Mouse (Mus musculus): ENCODE results near the gene Cnfn. TPM values are rescaled to one million over a fixed set of nuclear protein-coding genes. Genes with fewer than 3 reads are reported as not detected.

The Cnfn gene
- total RNA-seq, 2 experiments from 2014 or later = not detected

DNA sequence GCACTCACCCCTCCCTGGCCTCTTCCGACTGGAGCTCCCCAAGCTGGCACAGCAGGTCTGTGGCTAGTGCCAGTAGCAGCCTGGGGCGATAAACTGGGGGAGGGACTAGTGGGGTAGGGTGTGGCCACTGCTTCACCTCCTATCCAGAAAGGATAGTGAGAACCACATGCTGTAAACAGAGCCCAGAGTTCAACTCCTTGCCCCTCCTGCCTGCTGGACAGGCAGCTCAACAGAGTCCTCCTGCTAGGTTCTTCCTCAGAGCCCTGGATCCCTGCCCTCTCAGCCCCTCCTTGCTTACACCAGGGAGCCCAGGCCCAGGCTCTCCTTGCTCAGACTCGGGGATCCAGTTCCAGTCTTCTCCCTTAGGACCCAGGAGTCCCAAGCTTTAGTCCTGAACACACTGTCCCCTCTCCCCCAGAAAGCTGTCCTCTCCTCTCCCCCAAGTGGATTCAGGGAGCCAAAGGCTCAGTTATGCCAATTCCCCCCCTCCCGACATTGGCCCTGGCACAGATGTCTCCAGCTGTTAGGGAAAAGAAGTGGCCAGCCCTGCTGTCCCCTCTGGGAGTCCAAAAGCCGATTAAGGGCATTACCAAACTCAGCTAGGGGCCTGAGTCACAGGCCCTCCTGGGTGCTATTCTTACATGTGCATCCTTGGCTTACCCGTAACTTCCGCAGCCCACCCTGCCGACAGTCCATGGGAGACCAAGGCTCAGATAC, 20.7 kb upstream of the Cnfn start:
- DNase-seq (ENCODE audit: low spot score in 2 of 2) = no peak

DNA sequence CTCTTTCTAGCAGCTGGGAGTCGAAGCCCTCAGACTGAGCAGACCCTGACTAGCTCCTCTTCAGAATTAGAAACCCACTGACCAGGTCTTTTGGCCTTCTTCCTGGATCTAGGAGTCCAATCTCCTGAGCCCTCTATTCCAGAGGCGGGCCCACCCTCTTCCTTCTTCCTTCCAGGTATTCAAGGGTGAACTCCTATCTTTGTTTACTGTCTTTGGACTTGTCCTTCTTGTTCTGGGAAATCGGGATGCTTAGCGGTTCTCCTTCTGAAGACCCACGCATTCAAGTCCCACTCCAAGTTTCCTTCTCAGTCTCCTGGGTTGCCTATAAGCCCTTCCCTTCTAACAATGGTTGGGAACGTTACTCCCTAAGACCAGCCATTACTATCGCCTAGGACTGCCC, 19.4 kb upstream of the Cnfn start:
- DNase-seq (ENCODE audit: low spot score in 2 of 2) = no peak

DNA sequence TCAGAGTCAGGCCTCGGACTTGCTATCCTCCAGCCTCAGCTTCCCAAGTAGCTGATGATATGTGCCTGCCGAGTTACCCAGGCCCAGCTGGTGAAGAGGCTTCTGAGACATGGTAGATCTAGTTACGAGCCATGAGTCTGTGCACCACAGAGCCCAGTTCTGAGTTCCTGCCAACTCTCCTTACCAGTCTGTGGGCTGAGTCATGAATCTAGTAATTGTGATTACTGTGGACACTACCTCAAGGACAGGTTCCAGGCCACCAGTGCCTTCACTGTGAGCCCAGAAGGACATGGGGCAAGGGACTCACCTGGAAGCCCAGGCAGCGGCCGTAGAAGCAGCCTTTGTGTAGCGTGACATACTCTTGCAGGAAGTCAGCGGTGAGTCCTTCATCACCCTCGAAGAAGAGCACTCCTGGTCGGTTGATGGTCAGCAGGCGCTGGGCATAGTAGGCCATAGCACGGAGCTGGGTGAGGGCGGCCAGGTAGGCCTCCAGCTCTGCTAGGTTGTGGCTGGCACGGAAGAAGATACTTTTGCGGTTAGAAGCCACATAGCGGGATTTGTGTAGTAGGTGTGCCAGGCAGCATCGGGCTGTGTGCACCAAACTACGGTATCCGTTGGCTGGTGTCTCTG, 18.4 kb upstream of the Cnfn start:
- no peak for DNase-seq (ENCODE audit: low spot score in 2 of 2)

DNA sequence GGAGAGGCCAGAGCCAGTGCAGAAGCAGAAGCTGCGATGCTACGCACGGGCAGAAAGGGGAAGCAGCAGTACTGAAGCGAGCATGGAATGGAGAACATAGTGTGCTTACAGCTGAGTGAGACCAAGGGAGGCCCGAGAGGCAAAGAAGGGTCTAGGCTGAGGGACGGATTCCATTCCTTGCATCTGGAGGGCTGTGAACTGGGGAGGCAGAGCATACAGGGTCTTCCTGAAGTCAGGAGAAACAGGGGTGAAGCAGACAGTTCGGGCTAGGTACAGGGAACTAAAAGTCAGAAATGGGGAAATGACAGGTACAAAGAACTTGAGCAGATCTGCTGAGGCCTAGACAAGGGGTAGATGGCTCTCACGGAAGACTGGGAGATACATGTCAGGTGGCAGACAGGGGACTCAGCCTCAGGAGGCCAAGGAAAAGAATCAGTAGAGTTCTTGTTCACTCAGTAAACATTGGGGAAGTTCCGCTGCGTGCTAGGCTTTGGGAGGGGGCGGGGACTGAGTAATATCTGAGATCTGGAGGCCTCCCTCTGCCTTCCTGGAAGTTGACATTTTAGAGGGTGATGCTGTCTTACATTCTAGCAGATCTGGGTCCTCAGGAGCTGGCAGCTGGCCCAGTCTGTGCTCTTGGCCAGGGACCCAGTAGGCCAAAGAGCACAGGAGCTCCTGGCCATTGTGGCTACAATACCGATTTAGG, 16.5 kb upstream of the Cnfn start:
- DNase-seq (ENCODE audit: low spot score in 2 of 2) = no peak

DNA sequence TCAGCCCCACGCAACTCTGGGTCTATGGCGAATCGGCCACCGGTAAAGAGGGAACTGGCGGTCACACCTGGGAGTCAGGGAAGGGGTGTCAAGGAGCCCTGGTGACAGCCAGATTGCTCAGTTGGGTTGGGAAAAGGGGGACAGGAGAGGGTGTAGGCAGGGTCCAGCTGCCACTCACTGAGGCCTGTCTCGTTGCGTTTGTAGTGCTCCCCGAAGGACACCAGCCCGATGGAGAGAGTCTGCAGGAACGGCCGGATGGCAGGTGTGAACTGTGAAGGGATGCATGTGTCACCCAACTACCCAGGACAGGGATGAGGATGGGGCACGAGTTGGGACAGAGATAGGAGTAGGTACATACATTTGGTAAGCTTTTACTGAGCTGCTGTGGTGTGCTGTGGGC, 15.7 kb upstream of the Cnfn start:
- DNase-seq (ENCODE audit: low spot score in 2 of 2) = no peak

DNA sequence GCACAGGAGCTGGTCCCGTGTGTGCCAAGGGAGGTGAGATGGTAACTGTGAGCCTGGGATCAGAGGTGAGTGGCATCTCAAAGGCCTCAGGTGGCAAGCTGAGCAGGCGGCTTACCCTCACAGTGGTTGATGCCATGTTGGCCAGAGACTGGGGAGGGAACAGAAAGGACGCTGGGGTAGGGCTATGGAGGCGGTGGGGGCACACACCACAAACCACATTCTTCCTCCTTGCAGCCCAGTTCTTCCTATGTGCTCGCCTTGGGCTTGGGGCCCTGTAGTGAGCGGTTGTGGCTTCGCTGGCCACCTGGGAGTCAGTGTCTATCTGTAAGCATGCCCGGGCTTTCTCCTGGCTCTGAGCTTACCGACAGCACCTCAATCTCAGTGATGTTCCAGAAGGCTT, 15.3 kb upstream of the Cnfn start:
- DNase-seq (ENCODE audit: low spot score in 2 of 2) = no peak

DNA sequence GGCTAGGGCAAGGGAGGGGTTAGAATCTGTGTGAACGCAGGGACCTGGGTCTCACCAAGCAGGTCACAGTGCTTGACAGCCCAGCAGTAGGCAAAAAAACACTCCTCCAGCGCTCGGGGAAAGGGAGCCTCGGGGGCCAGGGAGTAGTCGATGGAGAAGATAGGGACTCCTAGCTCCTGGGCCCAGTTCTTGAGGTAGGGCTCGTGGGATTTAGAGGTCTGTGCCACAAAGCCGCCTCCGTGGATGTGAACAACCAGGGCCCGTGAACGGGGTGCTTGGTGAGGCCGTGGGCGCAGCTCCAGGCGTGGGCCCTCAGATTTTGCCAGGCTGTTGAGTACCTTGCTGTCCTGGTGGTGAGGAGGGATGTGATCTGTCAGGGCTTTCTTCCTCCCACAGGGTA, 14.8 kb upstream of the Cnfn start:
- DNase-seq (ENCODE audit: low spot score in 2 of 2) = no peak

DNA sequence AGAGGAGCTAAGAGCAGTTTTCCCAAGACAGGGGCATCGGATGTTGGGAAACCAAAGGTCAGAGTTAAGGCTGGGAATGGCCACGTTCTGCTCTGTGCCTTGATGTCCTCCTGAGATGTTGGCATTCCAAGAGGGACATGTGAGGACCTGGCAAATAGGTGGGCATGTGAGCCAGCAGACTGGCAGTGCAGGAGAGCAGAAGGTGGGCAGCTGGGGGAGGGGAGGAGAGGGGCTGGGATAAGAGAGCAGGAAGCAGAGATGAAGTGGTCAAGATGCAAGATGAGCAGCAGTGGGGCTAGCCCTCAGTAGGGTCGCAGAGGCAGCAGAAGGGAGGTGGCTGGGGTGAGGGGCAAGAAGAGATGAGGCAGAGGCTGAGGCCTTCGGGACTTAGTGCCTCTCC, 14.4 kb upstream of the Cnfn start:
- DNase-seq (ENCODE audit: low spot score in 2 of 2) = no peak

DNA sequence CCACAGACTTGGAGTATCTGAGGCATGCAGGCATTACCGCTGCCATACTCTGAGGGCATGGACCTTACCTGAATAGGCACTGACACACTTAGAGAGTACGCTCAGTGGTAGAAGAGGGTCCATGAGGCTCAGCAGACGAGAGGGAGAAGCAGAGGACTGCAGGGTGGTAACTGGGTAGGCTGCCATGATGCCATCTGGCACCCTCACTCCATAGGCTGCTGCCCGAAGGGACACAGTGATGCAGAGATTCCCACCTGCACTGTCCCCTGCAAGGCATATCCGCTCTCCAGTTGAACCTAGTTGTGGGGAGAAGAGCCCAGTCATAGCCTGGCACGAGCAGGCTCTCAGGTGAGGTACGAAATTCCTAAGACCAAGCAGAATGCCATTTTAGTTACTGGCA, 13.9 kb upstream of the Cnfn start:
- DNase-seq (ENCODE audit: low spot score in 2 of 2) = no peak

DNA sequence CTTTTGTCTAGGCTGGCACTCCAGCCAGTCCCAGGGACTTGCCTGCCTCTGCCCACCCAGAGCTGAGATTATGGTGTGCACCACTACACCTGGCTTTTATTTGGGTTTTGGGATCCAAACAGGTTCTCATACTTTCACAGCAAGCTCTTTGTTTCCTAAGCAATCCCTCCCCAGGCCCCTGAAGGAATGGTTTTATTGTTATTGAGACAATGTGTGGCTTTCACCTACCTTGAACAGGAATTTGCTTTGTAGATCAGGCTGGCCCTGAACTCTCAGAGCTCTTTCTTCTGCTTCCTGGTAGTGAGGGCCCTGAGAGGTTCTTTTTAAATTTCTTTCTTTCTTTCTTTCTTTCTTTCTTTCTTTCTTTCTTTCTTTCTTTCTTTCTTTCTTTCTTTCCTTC, 13.0 kb upstream of the Cnfn start:
- DNase-seq (ENCODE audit: low spot score in 2 of 2) = no peak

DNA sequence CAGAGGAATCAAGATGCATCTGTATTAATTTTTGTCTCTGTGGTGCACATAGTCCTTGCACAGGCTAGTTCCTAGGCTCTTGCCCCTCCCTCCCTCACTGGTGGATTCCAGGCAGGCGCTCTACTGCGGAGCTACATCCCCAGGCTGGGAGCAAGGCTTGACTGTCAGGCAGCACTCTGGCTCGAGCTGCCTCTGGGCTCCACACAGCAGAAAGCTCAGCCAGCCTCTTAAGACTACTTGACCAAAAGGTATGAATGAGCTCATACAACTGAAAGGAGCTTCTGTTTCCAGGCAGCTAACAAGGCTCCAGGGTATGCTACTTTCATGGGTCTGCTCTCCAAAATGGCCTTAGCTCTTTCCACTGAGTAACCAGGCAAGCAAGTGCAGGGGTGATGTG, 11.8 kb upstream of the Cnfn start:
- no peak for DNase-seq (ENCODE audit: low spot score in 2 of 2)

DNA sequence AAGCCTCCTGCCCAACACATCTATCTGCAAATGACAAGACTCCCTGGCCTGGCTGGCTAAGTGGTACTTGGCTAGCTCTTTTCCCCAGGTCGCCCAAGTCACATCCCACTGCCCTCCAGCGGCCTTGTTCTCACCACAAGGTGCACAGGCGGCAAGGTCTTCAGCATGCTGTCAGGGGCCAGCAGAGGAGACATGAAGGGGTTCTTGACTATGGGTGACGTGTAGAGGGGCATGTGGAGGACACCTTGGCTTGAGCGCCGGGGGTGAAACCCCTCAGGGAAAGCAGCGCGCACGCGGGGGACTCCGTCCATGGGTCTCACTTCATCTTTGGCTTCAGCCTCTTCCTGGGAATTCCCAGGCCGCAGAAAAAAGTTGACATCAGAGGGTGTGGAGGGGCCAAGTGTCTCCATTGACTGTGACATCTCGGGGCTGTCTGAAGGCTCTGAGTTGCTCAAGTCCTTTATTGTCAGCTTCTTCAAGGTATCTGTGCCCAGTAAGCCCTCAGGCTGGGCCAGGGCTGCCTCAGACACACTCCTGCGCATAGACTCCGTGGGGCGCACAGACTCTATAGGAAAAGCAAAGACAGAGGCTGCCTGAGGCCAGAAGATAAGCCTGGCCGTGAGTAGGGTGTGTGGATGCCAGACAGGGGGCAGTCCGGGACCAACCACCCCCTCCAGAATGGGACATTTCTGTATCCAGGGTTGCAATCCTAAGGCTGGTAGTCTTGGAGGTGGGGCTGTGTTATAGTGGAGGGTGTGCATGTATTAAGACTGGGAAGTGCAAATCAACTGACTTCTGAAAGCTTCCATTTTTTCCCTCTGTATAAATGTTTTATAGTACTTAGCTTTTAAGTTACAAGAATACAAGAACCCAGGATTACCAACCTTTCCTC, 11.1 kb upstream of the Cnfn start:
- DNase-seq (ENCODE audit: low spot score in 2 of 2) = no peak

DNA sequence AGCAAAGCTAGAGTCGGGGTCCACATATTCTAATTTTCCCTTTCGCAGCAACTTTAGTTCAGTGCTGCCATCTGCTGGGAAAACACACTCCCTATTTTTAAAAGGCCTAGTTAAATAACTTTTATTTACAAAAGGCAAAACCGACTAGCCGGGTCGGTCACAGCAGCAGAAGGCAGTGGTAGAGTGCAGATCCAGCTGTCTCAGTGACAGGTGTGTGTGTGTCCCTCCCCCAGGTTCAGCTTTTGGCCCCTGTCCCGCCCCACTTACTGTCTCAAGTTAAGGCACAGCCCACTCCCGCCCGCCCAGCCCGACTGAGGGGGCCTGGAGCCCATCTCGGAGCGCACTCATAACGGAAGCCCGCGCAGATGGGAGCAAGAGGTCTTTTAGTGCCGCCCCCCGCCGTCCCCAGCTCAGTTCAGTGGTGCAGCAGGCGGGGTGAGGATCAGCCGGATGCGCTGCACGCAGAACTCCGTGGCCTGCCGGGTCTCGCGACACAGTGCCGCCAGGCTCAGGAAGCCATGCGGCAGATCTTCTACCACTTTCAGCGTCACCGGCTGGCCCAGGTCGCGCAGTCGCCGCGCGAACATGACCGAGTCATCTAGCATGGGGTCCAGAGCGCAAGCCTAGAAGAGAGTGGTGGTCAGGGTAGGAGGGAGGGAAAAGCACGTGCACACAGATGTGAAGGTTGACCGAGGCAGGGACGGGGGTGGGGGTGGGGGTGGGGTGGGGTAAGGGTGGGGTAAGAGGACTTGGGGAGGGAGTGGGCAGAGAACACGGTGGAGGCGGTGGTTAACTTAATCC, 10.2 kb upstream of the Cnfn start:
- no peak for DNase-seq (ENCODE audit: low spot score in 2 of 2)

DNA sequence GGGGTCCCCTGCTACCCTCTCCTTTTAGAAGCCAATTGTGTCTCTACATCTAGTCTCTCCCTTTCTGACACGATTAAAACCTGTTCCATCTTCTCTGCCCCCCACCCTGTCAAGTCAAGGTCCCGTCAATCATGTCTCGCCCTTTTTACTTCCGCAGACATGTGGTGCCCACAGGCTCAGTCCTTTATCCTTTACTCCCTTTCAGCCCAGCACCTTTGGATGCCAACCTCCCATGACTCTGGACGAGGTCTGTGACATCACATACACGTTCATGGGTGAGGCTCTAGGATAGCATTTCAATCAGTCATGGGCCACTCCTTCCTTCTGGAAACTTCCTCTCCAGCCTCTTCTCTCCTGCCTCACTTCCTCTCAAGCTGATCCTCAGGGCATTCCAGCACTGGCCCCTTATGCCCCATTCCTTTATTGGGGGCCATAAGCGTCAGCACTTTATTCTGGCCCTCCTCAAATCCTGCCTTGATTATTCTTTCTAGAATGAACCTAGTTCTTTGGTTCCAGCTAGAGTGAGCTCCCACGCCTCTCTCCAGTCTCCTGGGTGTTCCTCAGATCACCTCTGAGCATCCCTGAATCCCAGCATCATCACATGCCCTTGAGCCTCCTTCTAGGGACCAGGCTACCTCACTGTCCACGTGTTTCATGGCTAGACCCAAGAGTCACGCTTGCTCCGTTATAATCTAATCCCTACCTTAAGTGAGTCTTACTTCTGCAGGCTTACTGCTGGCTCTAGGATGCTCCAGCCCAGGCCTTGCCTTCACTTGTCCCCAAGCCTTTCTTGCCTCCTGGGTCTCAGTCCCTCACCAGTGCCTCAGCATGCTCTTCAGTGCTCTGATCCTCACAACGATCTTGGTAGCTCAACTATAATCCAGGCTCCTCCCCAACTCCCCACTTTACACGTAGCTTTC, 8.9 kb upstream of the Cnfn start:
- DNase-seq (ENCODE audit: low spot score in 2 of 2) = no peak

DNA sequence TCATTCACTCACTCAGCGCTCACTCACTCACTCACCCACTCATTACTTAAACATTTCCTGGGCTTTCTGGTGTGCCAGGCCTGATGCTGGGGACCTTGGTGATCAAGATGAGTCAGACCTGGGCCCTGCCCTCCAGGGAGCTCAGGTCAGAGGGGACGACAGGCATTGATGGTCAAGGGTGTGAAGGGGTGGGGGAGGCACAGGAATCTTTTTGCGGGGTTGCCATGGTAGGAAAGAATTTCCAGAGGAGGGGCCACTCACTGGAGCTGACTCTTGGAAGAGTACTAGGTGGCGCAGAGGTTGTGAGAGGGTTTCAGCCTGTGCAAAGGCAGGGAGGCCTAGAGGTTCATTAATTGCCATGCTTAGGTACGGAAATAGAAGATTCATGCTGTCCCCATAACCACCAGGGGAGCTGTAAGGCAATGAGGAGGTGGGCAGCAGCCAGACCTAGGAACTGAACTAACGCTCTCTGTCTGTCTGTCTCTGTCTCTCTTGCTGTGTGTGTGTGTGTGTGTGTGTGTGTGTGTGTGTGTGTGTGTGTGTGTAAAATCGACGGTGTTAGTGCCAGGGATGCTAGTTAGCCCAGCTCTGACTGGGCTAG, 7.7 kb upstream of the Cnfn start:
- DNase-seq (ENCODE audit: low spot score in 2 of 2) = no peak

DNA sequence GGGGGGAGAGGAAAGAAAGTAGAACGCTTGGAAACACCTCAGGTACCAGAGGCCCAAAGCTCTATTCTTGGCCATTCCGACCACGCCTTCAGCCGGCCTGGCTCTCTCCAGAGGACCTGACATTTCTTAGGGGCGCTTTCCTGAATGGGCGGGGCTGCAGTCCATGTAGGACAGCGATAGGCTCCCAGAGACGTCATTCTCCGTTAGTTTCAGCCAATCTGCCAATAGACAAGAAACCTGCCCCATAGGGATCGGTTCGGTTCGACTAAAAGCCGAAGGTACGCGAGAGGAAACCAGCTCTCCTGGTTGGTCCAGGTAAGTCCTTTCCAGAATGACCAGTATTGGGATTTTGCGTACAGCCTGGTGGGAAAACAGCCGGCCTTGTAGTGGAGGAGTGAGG, 7.0 kb upstream of the Cnfn start:
- peak; percentile 69 to 73 for DNase-seq (ENCODE audit: low spot score in 2 of 2)

DNA sequence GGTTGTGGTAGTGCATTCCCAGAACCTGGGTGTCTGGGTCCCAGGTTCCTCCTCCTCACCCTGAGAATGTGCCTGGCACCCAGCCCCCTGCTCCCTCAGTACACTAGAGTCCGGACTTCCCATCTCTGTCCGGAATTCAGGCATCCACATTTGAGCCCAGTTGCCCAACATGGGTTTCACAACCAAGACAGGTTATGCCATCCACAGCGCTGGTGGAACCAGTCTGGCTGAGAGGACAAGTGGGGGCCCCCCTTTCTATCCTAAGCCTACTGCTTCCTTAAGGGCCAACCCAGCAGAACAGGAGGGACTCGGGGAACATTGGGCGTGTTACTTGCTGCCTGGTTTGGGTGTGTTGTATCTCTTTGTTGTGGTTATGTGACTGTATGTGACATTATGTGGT, 2.9 kb upstream of the Cnfn start:
- no peak for DNase-seq (ENCODE audit: low spot score in 2 of 2)

DNA sequence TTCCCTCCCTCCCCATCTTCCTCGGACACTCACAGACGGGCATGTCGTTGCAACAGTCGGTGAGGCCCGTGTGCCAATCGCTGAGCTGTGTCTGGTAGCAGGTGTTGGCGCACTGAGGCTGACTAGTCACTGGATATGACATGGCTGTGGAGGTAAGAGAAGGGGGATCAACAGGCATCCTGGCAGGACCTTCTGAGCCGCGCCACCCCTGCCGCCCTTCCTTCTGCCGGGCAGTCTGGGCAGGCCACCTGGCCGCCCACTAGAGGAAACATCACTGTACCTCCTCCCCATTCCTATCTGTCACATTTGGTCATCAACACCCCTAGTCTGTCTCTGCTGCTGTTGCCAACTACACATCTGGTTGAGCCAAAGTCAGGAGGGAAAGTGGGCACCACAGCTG, 1.2 kb downstream of the Cnfn start:
- no peak for DNase-seq (ENCODE audit: low spot score in 2 of 2)

DNA sequence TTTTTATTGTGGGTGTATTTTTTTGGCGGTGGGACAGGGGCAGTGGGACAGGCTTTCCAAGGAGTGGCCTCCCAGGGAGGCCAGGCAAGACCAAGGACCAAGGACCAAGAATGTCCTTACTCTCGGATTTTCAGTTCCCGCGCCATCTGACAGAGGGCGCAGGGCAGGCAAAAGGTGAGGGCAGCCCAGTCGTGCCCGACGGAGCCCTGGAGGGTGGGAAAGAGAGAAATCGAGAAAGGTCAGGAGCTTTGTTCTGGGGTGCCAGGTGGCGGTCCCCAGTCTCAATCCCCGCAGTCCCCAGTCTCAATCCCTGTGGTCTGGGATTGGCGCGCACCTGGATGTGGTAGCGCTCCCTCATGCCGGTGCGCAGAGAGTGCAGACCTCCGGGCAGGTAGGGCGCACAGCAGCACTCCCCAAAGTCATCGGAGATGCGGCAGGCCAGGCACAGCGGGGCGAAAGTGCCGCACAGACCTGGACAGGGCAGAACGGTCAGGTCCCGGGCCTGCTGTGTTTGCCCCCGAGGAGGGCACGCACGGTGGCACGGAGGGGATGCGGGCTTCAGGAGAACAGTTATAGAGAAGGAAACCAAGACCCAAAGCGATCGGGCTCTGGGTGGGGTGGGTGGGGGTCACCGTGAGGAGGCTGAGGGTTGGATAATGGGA, 1.8 kb downstream of the Cnfn start:
- DNase-seq (ENCODE audit: low spot score in 2 of 2) = no peak

Measured in adrenal gland, postnatal 4 days (tissue).